Mouse (Mus musculus) C2C12 (cell line): ENCODE data around the gene Ceacam20.

ENCODE experiments used
- CEBPB ChIP-seq: IDR thresholded peaks from one replicate; pipeline ENCODE4 v1.6.1; 2011; ENCODE audit warnings: low read depth, mild to moderate bottlenecking, control low read depth, moderate library complexity
- CTCF ChIP-seq: IDR thresholded peaks from one replicate; pipeline ENCODE4 v1.5.1; 2011; ENCODE audit not compliant: control insufficient read depth, insufficient read depth, insufficient read length
- FOSL1 ChIP-seq: IDR thresholded peaks from one replicate; pipeline ENCODE4 v1.8.0; 2011; ENCODE audit warnings: mild to moderate bottlenecking, low read length; ENCODE audit not compliant: poor library complexity, insufficient read depth, severe bottlenecking
- MAX ChIP-seq: IDR thresholded peaks from one replicate; pipeline ENCODE4 v1.6.1; 2011; ENCODE audit warnings: mild to moderate bottlenecking, control low read depth
- MYOD1 ChIP-seq: IDR thresholded peaks from one replicate; pipeline ENCODE4 v1.6.1; 2011; ENCODE audit warnings: low read depth; ENCODE audit not compliant: control insufficient read depth, insufficient read length
- MYOG ChIP-seq: IDR thresholded peaks from one replicate; pipeline ENCODE4 v1.6.1; 2011; ENCODE audit not compliant: control insufficient read depth, insufficient read length; ENCODE audit errors: extremely low read depth
- USF1 ChIP-seq: IDR thresholded peaks from one replicate; pipeline ENCODE4 v1.6.1; 2011; ENCODE audit warnings: low read depth, mild to moderate bottlenecking, control low read depth, moderate library complexity

DNA sequence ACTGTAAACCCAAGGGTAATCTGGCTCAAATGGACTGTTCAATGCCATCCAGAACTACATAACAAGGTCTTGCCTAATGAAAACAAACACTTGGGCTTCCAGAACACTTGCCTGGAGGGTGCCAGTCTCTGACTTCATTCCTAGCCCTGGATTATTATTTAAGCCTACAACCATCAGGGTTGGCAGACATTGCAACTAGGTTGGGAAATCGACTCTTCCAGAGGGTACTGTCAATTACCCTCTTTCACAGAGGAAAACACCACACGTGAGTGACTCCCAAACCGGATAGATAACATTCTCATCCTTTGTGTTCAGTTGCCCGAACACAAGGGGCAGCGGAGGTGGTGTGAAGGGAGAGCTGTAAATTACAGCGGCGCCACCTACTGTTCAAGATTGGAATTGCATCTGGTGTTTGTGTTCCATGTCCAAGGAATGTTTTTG, 8.9 kb upstream of the Ceacam20 start:
- peak; percentile 71 for TF ChIP-seq CTCF
- no peak for TF ChIP-seq USF1
- no peak for TF ChIP-seq MYOD1
- no peak for TF ChIP-seq MAX
- no peak for TF ChIP-seq MYOG
- no peak for TF ChIP-seq FOSL1
- TF ChIP-seq CEBPB, result no peak
